Mouse (Mus musculus) spleen, adult 2 months (tissue): ENCODE data around the gene Stim1. TPM values are rescaled to one million over a fixed set of nuclear protein-coding genes. Genes with fewer than 3 reads are reported as not detected.

Experiments used
- DNase-seq, 2 experiments: peaks; one replicate each; pipeline versions ENCODE4 v3.0.0 to v3.0.0-alpha.2; 2012 to 2021; ENCODE audit warnings: low spot score in 2 of 2, low read depth in 1 of 2
- H3K27ac ChIP-seq: fragments of 200-500 bp; 2 replicates; pipeline ENCODE4 v1.5.1; 2012; ENCODE audit warnings: low read length, inconsistent platforms; ENCODE audit not compliant: insufficient read depth
- H3K27me3 ChIP-seq: fragments of 200-500 bp; 2 replicates; pipeline ENCODE4 v1.6.1; 2012; ENCODE audit warnings: mild to moderate bottlenecking, moderate library complexity, low read length, inconsistent platforms; ENCODE audit not compliant: control insufficient read depth, insufficient read depth
- H3K36me3 ChIP-seq: fragments of 200-500 bp; 2 replicates; pipeline ENCODE4 v1.6.1; 2012; ENCODE audit warnings: mild to moderate bottlenecking, low read length, inconsistent platforms; ENCODE audit not compliant: control insufficient read depth, insufficient read depth
- H3K4me1 ChIP-seq: fragments of 200-500 bp; 2 replicates; pipeline ENCODE4 v1.6.1; 2011; ENCODE audit warnings: inconsistent platforms; ENCODE audit not compliant: control insufficient read depth, insufficient read depth, insufficient read length
- H3K4me3 ChIP-seq: fragments of 200-500 bp; 2 replicates; pipeline ENCODE4 v1.5.1; 2011; ENCODE audit warnings: mild to moderate bottlenecking, inconsistent platforms; ENCODE audit not compliant: insufficient read depth, insufficient read length; ENCODE audit errors: extremely low read depth
- CTCF ChIP-seq: fragments of 200-500 bp; IDR thresholded peaks from 2 replicates; pipeline ENCODE4 v1.5.1; 2011; ENCODE audit warnings: mild to moderate bottlenecking, inconsistent platforms; ENCODE audit not compliant: insufficient read depth, insufficient read length, insufficient replicate concordance; ENCODE audit errors: extremely low read depth
- POLR2A ChIP-seq: fragments of 200-500 bp; IDR thresholded peaks from 2 replicates; pipeline ENCODE4 v1.6.1; 2011; ENCODE audit warnings: low read depth, low read length, inconsistent platforms
- WGBS: fragments of 180-500 bp; shearing (Covaris S2); methylation state at CpG from one replicate; pipeline ENCODE4 v1.1.7; 2018; 5-methylcytosine and 5-hydroxymethylcytosine counted together
- polyA plus RNA-seq: library from polyadenylated mRNA; depleted of rRNA; stranded (reverse); fragments of >200 nt; gene quantifications from 2 replicates; pipeline ENCODE4 v1.2.3, GENCODE M21; 2012

Stim1 gene
- polyA plus RNA-seq, 1 experiment = 49.3 TPM

GRCm38 (mm10) chr7:102347327-102347726 is 79.7 kb downstream of the Stim1 start:
- Histone ChIP-seq H3K4me3 (no peak overlapping the region), H3K36me3 (no peaks in the 10 kb centered on the region), H3K4me1 (peaks cover 4% of the 10 kb centered on the region; the same call in 1 of the 2 replicates), H3K27me3 (no peaks in the 10 kb centered on the region), H3K27ac (no peak overlapping the region; the same call in 1 of the 2 replicates)
- TF ChIP-seq POLR2A = no peak
- no peak for TF ChIP-seq CTCF
- peak in 1 of 2 experiments; percentile 34 for DNase-seq
- 21% methylated on average over 3 of the region's 3 CpGs for WGBS

- Histone ChIP-seq H3K27ac (no peak overlapping the region), H3K4me1 (peaks cover 4% of the 10 kb centered on the region; the same call in 1 of the 2 replicates), H3K27me3 (no peaks in the 10 kb centered on the region), H3K36me3 (no peaks in the 10 kb centered on the region), H3K4me3 (no peak overlapping the region)
- TF ChIP-seq CTCF = no peak
- no peak for TF ChIP-seq POLR2A
- DNase-seq = no peak
- WGBS = 83% methylated on average over 2 of the region's 2 CpGs
These were observed 81.1 kb downstream of the Stim1 start for GRCm38 (mm10) chr7:102348681-102349080.

GRCm38 (mm10) chr7:102349236-102349635 is 81.6 kb downstream of the Stim1 start:
- TF ChIP-seq CTCF = no peak
- TF ChIP-seq POLR2A = no peak
- DNase-seq = no peak
- 88% methylated on average over 5 of the region's 5 CpGs for WGBS
- H3K27ac ChIP-seq = no peak overlapping the region
- no peaks in the 10 kb centered on the region for H3K27me3 ChIP-seq
- no peaks in the 10 kb centered on the region for H3K36me3 ChIP-seq
- no peak overlapping the region for H3K4me3 ChIP-seq
- H3K4me1 ChIP-seq = peaks cover 4% of the 10 kb centered on the region; the same call in 1 of the 2 replicates

- no peak overlapping the region for H3K27ac ChIP-seq
- H3K4me3 ChIP-seq = no peak overlapping the region
- 80% methylated on average over 1 of the region's 1 CpGs for WGBS
- TF ChIP-seq CTCF (no peak), POLR2A (no peak)
- H3K27me3 ChIP-seq = no peaks in the 10 kb centered on the region
- no peak for DNase-seq
- H3K4me1 ChIP-seq = no peaks in the 10 kb centered on the region
- H3K36me3 ChIP-seq = no peaks in the 10 kb centered on the region; the same call in 1 of the 2 replicates
These were observed 85.8 kb downstream of the Stim1 start for GRCm38 (mm10) chr7:102353420-102353819.

- DNase-seq = no peak
- Histone ChIP-seq H3K27ac (no peak overlapping the region), H3K4me1 (no peaks in the 10 kb centered on the region), H3K27me3 (no peaks in the 10 kb centered on the region), H3K4me3 (no peak overlapping the region), H3K36me3 (no peaks in the 10 kb centered on the region; the same call in 1 of the 2 replicates)
- TF ChIP-seq CTCF (no peak), POLR2A (no peak)
- WGBS = 88% methylated on average over 3 of the region's 3 CpGs
These were observed 90.5 kb downstream of the Stim1 start for GRCm38 (mm10) chr7:102358124-102358523.

GRCm38 (mm10) chr7:102361297-102361696 is 93.7 kb downstream of the Stim1 start:
- Histone ChIP-seq H3K27ac (no peak overlapping the region), H3K36me3 (no peaks in the 10 kb centered on the region), H3K4me1 (no peaks in the 10 kb centered on the region), H3K4me3 (no peak overlapping the region), H3K27me3 (no peaks in the 10 kb centered on the region)
- no peak for TF ChIP-seq CTCF
- no peak for TF ChIP-seq POLR2A
- WGBS = 76% methylated on average over 2 of the region's 2 CpGs
- DNase-seq = no peak

GRCm38 (mm10) chr7:102363853-102364252 is 96.2 kb downstream of the Stim1 start:
- Histone ChIP-seq H3K27ac (no peak overlapping the region), H3K27me3 (no peaks in the 10 kb centered on the region), H3K4me1 (no peaks in the 10 kb centered on the region), H3K36me3 (no peaks in the 10 kb centered on the region), H3K4me3 (no peak overlapping the region)
- TF ChIP-seq CTCF (no peak), POLR2A (no peak)
- 94% methylated on average over 1 of the region's 1 CpGs for WGBS
- no peak for DNase-seq
